11 mouse cellular contexts compared by ENCODE assay signal in the genomic region with DNA sequence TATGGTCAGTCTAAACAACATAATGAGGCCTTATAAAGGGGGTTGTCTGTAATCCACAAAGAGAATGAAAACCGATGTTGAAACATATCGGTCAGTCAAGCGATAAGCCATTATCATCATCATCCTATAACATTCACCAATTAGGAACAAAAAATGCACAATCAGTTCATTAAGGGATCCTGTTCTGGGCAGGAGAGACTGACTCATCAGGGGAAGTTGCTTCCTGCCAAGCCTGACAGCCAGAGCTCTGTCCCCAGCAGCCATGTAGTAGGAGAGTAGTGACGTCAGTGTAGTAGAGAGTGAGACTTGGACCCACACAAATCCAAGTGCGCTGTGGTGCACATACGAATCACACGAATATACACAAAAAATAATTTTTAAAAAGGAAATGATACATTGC.
"Had no signal": no experiment of that assay in that cellular context is flagged by ENCODE, and none has a peak within 500 bp of the region (broad histone marks: within the 10 kb centered on the region; RNA-seq: fewer than 3 reads in every experiment).

No protein-coding gene starts in this region.

- ATAC-seq: intestine, postnatal 0 days; midbrain, embryonic 16.5 days had no signal

- DNase-seq: kidney, postnatal 14 days; layer of hippocampus, adult 9-11 months; layer of hippocampus, postnatal 36 days; liver, embryonic 13.5 days; lung, adult 18-20 months; lung, postnatal 4 days; right cerebral cortex, adult 18-20 months; right cerebral cortex, postnatal 25 days; thymus, postnatal 4 days had no signal
